Mouse (Mus musculus): ENCODE data around the gene Esr1.

- no peak for TF ChIP-seq EP300 (IDR thresholded peaks at IDR 0.05)
- TF ChIP-seq CTCF (IDR thresholded peaks at IDR 0.05): no peak
These were observed 16.0 kb downstream of the Esr1 start for GRCm38 (mm10) chr10:4627415-4627814.

Data from lung, postnatal 0 days (tissue).